Mouse (Mus musculus): ENCODE measurements around the gene Cbx2.

- no peak for TF ChIP-seq POLR2A (IDR thresholded peaks at IDR 0.05; ENCODE audit: control insufficient read depth, extremely low read depth, insufficient read depth, low read length, poor library complexity)
- no peak for TF ChIP-seq CTCF (IDR thresholded peaks at IDR 0.05; ENCODE audit: borderline replicate concordance, control insufficient read depth, extremely low read depth, insufficient read depth, low read length, poor library complexity)
Measured at GRCm38 (mm10) chr11:119050361-119050760, 27.6 kb downstream of the Cbx2 start.
